Mouse (Mus musculus): ENCODE measurements at regions not wholly inside any gene's neighbourhood (a gene's known extent, or its start where the extent isn't known, plus 50 kb on each side); places are given as distances from the start of the nearest gene placed in this dataset.

- Histone ChIP-seq H3K4me1 (ENCODE audit: control insufficient read depth, insufficient read depth, low read length) (no peaks in the 10 kb centered on the region), H3K4me3 (ENCODE audit: insufficient read depth, low read length) (no peak overlapping the region), H3K27ac (ENCODE audit: insufficient read depth, low read length) (no peak overlapping the region)
- TF ChIP-seq POLR2A (IDR thresholded peaks at IDR 0.05; ENCODE audit: low read depth, low read length): no peak
- no peak for TF ChIP-seq CTCF (IDR thresholded peaks at IDR 0.05; ENCODE audit: borderline replicate concordance, insufficient read depth, low read length)
These were observed 283.4 kb downstream of the Kctd12 start for GRCm38 (mm10) chr14:102699015-102699414.

- no peak overlapping the region for H3K4me3 ChIP-seq (ENCODE audit: insufficient read depth, low read length)
- peaks cover 2% of the 10 kb centered on the region; the same call in 1 of the 2 replicates for H3K4me1 ChIP-seq (ENCODE audit: control insufficient read depth, insufficient read depth, low read length)
- H3K27ac ChIP-seq (ENCODE audit: insufficient read depth, low read length): peak overlapping the region; percentile 52; the same call in 1 of the 2 replicates
- TF ChIP-seq POLR2A (IDR thresholded peaks at IDR 0.05; ENCODE audit: low read depth, low read length): no peak
- no peak for TF ChIP-seq CTCF (IDR thresholded peaks at IDR 0.05; ENCODE audit: borderline replicate concordance, insufficient read depth, low read length)
These were observed 295.6 kb downstream of the Kctd12 start for GRCm38 (mm10) chr14:102686791-102687190.

GRCm38 (mm10) chr14:102676582-102676981 is 305.9 kb downstream of the Kctd12 start:
- H3K4me3 ChIP-seq (ENCODE audit: insufficient read depth, low read length): no peak overlapping the region
- TF ChIP-seq CTCF (IDR thresholded peaks at IDR 0.05; ENCODE audit: borderline replicate concordance, insufficient read depth, low read length) (no peak), POLR2A (IDR thresholded peaks at IDR 0.05; ENCODE audit: low read depth, low read length) (no peak)

GRCm38 (mm10) chr14:102674635-102675034 is 307.8 kb downstream of the Kctd12 start:
- H3K4me1 ChIP-seq (ENCODE audit: control insufficient read depth, insufficient read depth, low read length): no peaks in the 10 kb centered on the region
- no peak for TF ChIP-seq CTCF (IDR thresholded peaks at IDR 0.05; ENCODE audit: borderline replicate concordance, insufficient read depth, low read length)
- TF ChIP-seq POLR2A (IDR thresholded peaks at IDR 0.05; ENCODE audit: low read depth, low read length): no peak
- peak overlapping the region; percentile 44; the same call in 1 of the 2 replicates for H3K27ac ChIP-seq (ENCODE audit: insufficient read depth, low read length)
- no peak overlapping the region for H3K4me3 ChIP-seq (ENCODE audit: insufficient read depth, low read length)

More at GRCm38 (mm10) chr14:102676582-102676981, 305.9 kb downstream of the Kctd12 start:
- H3K27ac ChIP-seq (ENCODE audit: insufficient read depth, low read length): no peak overlapping the region
- no peaks in the 10 kb centered on the region for H3K4me1 ChIP-seq (ENCODE audit: control insufficient read depth, insufficient read depth, low read length)

GRCm38 (mm10) chr14:102673724-102674123 is 308.7 kb downstream of the Kctd12 start:
- no peak for TF ChIP-seq CTCF (IDR thresholded peaks at IDR 0.05; ENCODE audit: borderline replicate concordance, insufficient read depth, low read length)
- TF ChIP-seq POLR2A (IDR thresholded peaks at IDR 0.05; ENCODE audit: low read depth, low read length): no peak
- Histone ChIP-seq H3K4me1 (ENCODE audit: control insufficient read depth, insufficient read depth, low read length) (no peaks in the 10 kb centered on the region), H3K27ac (ENCODE audit: insufficient read depth, low read length) (no peak overlapping the region), H3K4me3 (ENCODE audit: insufficient read depth, low read length) (no peak overlapping the region)

GRCm38 (mm10) chr14:102663240-102663639 is 319.2 kb downstream of the Kctd12 start:
- no peak overlapping the region for H3K4me3 ChIP-seq (ENCODE audit: insufficient read depth, low read length)
- TF ChIP-seq POLR2A (IDR thresholded peaks at IDR 0.05; ENCODE audit: low read depth, low read length): no peak
- TF ChIP-seq CTCF (IDR thresholded peaks at IDR 0.05; ENCODE audit: borderline replicate concordance, insufficient read depth, low read length): no peak
- no peak overlapping the region for H3K27ac ChIP-seq (ENCODE audit: insufficient read depth, low read length)
- no peaks in the 10 kb centered on the region for H3K4me1 ChIP-seq (ENCODE audit: control insufficient read depth, insufficient read depth, low read length)

GRCm38 (mm10) chr14:102660351-102660750 is 322.1 kb downstream of the Kctd12 start:
- TF ChIP-seq CTCF (IDR thresholded peaks at IDR 0.05; ENCODE audit: borderline replicate concordance, insufficient read depth, low read length) (no peak), POLR2A (IDR thresholded peaks at IDR 0.05; ENCODE audit: low read depth, low read length) (no peak)

GRCm38 (mm10) chr14:102656235-102656634 is 326.2 kb downstream of the Kctd12 start:
- H3K4me1 ChIP-seq (ENCODE audit: control insufficient read depth, insufficient read depth, low read length): no peaks in the 10 kb centered on the region
- no peak overlapping the region for H3K27ac ChIP-seq (ENCODE audit: insufficient read depth, low read length)
- H3K4me3 ChIP-seq (ENCODE audit: insufficient read depth, low read length): no peak overlapping the region
- no peak for TF ChIP-seq CTCF (IDR thresholded peaks at IDR 0.05; ENCODE audit: borderline replicate concordance, insufficient read depth, low read length)
- TF ChIP-seq POLR2A (IDR thresholded peaks at IDR 0.05; ENCODE audit: low read depth, low read length): no peak

More at GRCm38 (mm10) chr14:102660351-102660750, 322.1 kb downstream of the Kctd12 start:
- Histone ChIP-seq H3K4me3 (ENCODE audit: insufficient read depth, low read length) (no peak overlapping the region), H3K4me1 (ENCODE audit: control insufficient read depth, insufficient read depth, low read length) (no peaks in the 10 kb centered on the region), H3K27ac (ENCODE audit: insufficient read depth, low read length) (no peak overlapping the region)

- Histone ChIP-seq H3K4me1 (ENCODE audit: control insufficient read depth, insufficient read depth, low read length) (no peaks in the 10 kb centered on the region), H3K4me3 (ENCODE audit: insufficient read depth, low read length) (no peak overlapping the region), H3K27ac (ENCODE audit: insufficient read depth, low read length) (no peak overlapping the region)
- TF ChIP-seq POLR2A (IDR thresholded peaks at IDR 0.05; ENCODE audit: low read depth, low read length) (no peak), CTCF (IDR thresholded peaks at IDR 0.05; ENCODE audit: borderline replicate concordance, insufficient read depth, low read length) (no peak)
These were observed 352.8 kb downstream of the Kctd12 start for GRCm38 (mm10) chr14:102629601-102630000.

- TF ChIP-seq CTCF (IDR thresholded peaks at IDR 0.05; ENCODE audit: borderline replicate concordance, insufficient read depth, low read length) (no peak), POLR2A (IDR thresholded peaks at IDR 0.05; ENCODE audit: low read depth, low read length) (no peak)
- Histone ChIP-seq H3K4me3 (ENCODE audit: insufficient read depth, low read length) (no peak overlapping the region), H3K4me1 (ENCODE audit: control insufficient read depth, insufficient read depth, low read length) (no peaks in the 10 kb centered on the region), H3K27ac (ENCODE audit: insufficient read depth, low read length) (no peak overlapping the region)
These were observed 360.9 kb downstream of the Kctd12 start for GRCm38 (mm10) chr14:102621546-102621945.

Data from embryonic fibroblast, embryonic 13.5 days (primary cell).